Mouse (Mus musculus) spleen, adult 2 months (tissue): ENCODE measurements around the gene Pde1a. TPM values are rescaled to one million over a fixed set of nuclear protein-coding genes. Genes with fewer than 3 reads are reported as not detected.

Source experiments
- DNase-seq, 2 experiments: peaks; one replicate each; pipeline versions ENCODE4 v3.0.0 to v3.0.0-alpha.2; 2012 to 2021; ENCODE audit warnings: low spot score in 2 of 2, low read depth in 1 of 2
- H3K27ac ChIP-seq: fragments of 200-500 bp; 2 replicates; pipeline ENCODE4 v1.5.1; 2012; ENCODE audit warnings: low read length, inconsistent platforms; ENCODE audit not compliant: insufficient read depth
- H3K27me3 ChIP-seq: fragments of 200-500 bp; 2 replicates; pipeline ENCODE4 v1.6.1; 2012; ENCODE audit warnings: mild to moderate bottlenecking, moderate library complexity, low read length, inconsistent platforms; ENCODE audit not compliant: control insufficient read depth, insufficient read depth
- H3K36me3 ChIP-seq: fragments of 200-500 bp; 2 replicates; pipeline ENCODE4 v1.6.1; 2012; ENCODE audit warnings: mild to moderate bottlenecking, low read length, inconsistent platforms; ENCODE audit not compliant: control insufficient read depth, insufficient read depth
- H3K4me1 ChIP-seq: fragments of 200-500 bp; 2 replicates; pipeline ENCODE4 v1.6.1; 2011; ENCODE audit warnings: inconsistent platforms; ENCODE audit not compliant: control insufficient read depth, insufficient read depth, insufficient read length
- H3K4me3 ChIP-seq: fragments of 200-500 bp; 2 replicates; pipeline ENCODE4 v1.5.1; 2011; ENCODE audit warnings: mild to moderate bottlenecking, inconsistent platforms; ENCODE audit not compliant: insufficient read depth, insufficient read length; ENCODE audit errors: extremely low read depth
- CTCF ChIP-seq: fragments of 200-500 bp; IDR thresholded peaks from 2 replicates; pipeline ENCODE4 v1.5.1; 2011; ENCODE audit warnings: mild to moderate bottlenecking, inconsistent platforms; ENCODE audit not compliant: insufficient read depth, insufficient read length, insufficient replicate concordance; ENCODE audit errors: extremely low read depth
- POLR2A ChIP-seq: fragments of 200-500 bp; IDR thresholded peaks from 2 replicates; pipeline ENCODE4 v1.6.1; 2011; ENCODE audit warnings: low read depth, low read length, inconsistent platforms
- WGBS: fragments of 180-500 bp; shearing (Covaris S2); methylation state at CpG from one replicate; pipeline ENCODE4 v1.1.7; 2018; 5-methylcytosine and 5-hydroxymethylcytosine counted together
- polyA plus RNA-seq: library from polyadenylated mRNA; depleted of rRNA; stranded (reverse); fragments of >200 nt; gene quantifications from 2 replicates; pipeline ENCODE4 v1.2.3, GENCODE M21; 2012

Gene Pde1a
- polyA plus RNA-seq, 1 experiment: 0.97 TPM

DNA sequence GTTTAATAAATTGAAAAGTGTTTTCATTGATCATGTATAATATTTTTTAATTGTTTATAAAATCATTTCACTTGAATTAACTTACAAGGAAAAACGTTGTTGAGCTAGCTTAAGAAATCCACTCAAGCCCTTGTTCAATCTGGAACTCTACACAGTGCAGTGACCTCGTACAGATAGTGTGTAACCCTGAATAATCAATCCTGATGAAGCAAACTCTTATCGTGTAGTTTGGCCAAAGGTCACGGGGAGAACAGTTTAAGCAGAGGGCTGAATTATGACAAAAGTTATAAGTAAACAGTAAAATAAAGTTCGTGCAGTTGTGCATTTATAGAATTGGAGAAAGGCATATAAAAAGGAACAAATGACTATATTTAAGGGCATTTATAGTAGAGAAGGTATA lies 159.7 kb downstream of the Pde1a start:
- H3K36me3 ChIP-seq: no peaks in the 10 kb centered on the region
- no peak overlapping the region for H3K4me3 ChIP-seq
- TF ChIP-seq CTCF: no peak
- no peak for TF ChIP-seq POLR2A
- H3K27me3 ChIP-seq: no peaks in the 10 kb centered on the region
- no peak for DNase-seq
- H3K27ac ChIP-seq: no peak overlapping the region
- WGBS: 74% methylated on average over 5 of the region's 5 CpGs
- no peaks in the 10 kb centered on the region for H3K4me1 ChIP-seq

- Histone ChIP-seq H3K27ac (no peak overlapping the region), H3K4me1 (no peaks in the 10 kb centered on the region), H3K36me3 (no peaks in the 10 kb centered on the region), H3K27me3 (no peaks in the 10 kb centered on the region), H3K4me3 (no peak overlapping the region)
- TF ChIP-seq CTCF (no peak), POLR2A (no peak)
- 82% methylated on average over 9 of the region's 9 CpGs for WGBS
- no peak for DNase-seq
Measured at GRCm38 (mm10) chr2:79966681-79967506, 162.4 kb downstream of the Pde1a start.

DNA sequence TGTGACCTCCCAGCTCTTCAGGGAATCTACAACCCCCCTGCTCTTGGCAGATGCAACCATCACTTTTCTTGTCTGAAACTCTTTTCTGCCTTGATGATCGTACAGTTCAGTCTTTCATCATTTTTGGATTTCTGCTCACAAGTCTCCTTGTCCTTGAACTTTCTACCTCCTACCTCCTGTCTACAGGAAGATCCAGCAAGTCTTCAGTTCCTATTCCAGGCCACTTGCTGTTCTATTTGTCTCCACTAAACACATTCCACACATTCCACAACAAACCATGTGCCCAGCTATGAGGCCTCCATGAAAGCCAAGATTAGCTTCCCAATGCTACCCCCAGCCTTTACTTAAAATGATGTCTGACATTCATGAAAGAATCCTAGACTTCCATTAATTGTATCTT lies 163.2 kb downstream of the Pde1a start:
- WGBS: 93% methylated on average over 1 of the region's 1 CpGs
- no peak for DNase-seq

DNA sequence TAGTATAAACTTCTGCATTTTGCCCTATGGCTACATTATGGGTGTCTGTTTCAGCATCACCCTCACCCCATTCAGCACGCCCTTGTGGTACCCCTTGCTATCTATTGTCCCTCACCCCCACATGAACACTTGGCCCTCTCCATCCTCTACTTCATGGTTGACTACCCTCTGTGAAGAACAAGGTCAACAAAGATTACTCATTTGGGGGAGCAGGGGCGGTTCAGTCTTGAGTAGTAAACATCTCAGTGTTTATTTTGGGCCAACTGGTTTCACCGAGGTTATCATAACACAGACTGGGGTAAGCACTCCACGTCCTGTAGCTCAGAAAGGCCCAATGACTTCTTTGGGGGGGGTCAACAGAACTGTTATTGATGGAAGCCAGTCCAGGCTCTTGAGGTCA lies 164.3 kb downstream of the Pde1a start:
- Histone ChIP-seq H3K27ac (no peak overlapping the region), H3K27me3 (no peaks in the 10 kb centered on the region), H3K36me3 (no peaks in the 10 kb centered on the region), H3K4me3 (no peak overlapping the region), H3K4me1 (no peaks in the 10 kb centered on the region)
- TF ChIP-seq CTCF (no peak), POLR2A (no peak)
- DNase-seq: no peak
- WGBS: 75% methylated on average over 4 of the region's 4 CpGs

More for the DNA sequence above, 163.2 kb downstream of the Pde1a start:
- no peak overlapping the region for H3K4me3 ChIP-seq
- TF ChIP-seq CTCF: no peak
- TF ChIP-seq POLR2A: no peak
- H3K27ac ChIP-seq: no peak overlapping the region
- H3K27me3 ChIP-seq: no peaks in the 10 kb centered on the region
- H3K4me1 ChIP-seq: no peaks in the 10 kb centered on the region
- no peaks in the 10 kb centered on the region for H3K36me3 ChIP-seq

DNA sequence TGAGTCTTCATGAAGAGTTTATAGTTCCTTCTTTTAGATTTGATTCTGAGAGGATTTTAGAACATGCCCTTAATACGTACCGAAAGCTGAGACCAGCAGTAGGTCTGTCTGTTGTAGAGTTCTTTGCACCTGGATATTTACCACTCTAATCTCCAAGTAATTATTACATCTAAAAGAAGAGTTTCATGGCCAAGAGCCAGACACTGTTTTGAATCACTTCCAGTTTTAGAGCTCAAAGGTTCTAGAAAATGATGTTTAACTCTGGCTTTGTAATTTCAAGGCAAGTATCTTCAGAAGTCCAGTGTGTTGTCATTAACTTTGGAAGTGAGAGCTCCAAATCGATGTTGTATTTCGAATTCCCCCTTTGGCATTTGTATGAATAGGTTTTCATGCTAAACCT lies 167.8 kb downstream of the Pde1a start:
- Histone ChIP-seq H3K4me1 (no peaks in the 10 kb centered on the region), H3K27ac (no peak overlapping the region), H3K27me3 (no peaks in the 10 kb centered on the region), H3K36me3 (no peaks in the 10 kb centered on the region), H3K4me3 (no peak overlapping the region)
- 91% methylated on average over 4 of the region's 4 CpGs for WGBS
- DNase-seq: no peak
- TF ChIP-seq POLR2A (no peak), CTCF (no peak)

DNA sequence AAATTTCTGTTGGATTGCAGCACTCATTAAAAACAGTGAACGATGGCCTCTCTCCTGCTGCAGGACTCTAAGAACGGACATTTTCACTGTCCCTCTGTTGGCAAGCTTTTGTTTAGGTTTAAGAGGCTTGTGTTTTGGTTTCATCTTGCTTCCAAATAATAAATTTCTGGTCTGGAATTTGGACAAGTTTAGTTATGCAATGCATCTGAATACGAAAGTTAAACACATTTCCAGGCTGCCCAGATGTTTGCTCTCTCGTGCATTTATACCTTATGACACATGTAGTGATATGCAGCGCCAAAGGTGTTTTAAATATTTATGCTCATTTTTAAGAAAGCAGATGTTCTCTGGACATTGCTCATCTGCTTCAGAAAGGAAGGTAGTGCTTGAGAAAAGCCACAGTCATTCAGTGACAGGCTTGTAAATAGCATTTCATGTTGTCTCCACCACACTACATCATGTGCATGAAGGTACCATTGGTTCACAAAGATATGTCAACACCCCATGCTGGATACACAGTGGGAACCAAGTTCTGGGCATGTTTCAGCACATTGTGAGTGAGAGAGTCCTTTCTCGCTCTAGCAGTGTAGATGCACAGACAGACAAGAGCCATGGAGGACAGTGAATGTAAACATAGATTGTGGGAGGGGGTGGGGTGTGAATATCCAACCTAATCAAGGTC lies 171.5 kb downstream of the Pde1a start:
- Histone ChIP-seq H3K27me3 (no peaks in the 10 kb centered on the region), H3K36me3 (no peaks in the 10 kb centered on the region), H3K27ac (no peak overlapping the region), H3K4me1 (no peaks in the 10 kb centered on the region), H3K4me3 (no peak overlapping the region)
- DNase-seq: no peak
- WGBS: 76% methylated on average over 6 of the region's 6 CpGs
- TF ChIP-seq POLR2A: no peak
- TF ChIP-seq CTCF: no peak

DNA sequence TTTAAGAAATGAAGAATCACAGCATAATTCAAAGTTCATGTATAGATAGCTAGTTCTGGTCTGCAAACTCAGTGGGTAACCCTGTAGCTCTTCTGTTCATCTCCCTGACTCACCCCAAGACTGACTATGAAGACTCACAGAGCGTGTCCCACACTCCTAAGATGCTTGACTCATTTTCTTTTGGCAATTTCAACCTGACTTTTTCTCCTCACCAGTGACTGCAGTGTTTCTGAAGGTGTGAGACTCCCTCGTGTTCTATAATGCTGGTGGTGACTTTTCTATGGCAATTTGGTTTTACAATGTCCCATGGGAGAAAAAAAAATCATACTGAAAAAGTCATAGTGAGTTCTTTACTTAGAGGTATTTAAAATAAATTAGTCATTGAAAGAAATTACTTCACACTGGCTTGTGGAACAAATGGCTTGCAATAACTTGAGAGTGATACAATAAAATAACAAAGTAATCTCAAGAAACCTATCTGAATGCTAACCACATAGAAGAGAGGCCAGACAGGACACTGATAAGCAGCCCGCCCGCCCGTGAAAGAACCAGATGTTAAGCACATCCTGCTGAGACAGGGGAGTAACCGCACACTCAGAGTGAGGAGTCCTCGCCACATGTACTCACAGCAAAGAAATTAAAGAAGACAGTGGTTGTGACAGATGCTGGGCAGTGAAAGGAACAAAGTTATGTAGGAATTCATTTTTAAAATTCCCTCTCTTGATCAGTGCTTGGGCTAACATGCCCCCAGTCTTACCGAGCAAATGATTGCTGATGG lies 183.2 kb downstream of the Pde1a start:
- DNase-seq: no peak
- 46% methylated on average over 8 of the region's 8 CpGs for WGBS
- Histone ChIP-seq H3K27me3 (no peaks in the 10 kb centered on the region), H3K27ac (no peak overlapping the region), H3K4me3 (no peak overlapping the region), H3K36me3 (no peaks in the 10 kb centered on the region), H3K4me1 (no peaks in the 10 kb centered on the region)
- TF ChIP-seq POLR2A (no peak), CTCF (no peak)
